Mouse (Mus musculus) CH12.LX (cell line): Measurements from ENCODE around the gene Npw. TPM values are rescaled to one million over a fixed set of nuclear protein-coding genes. Genes with fewer than 3 reads are reported as not detected.

ENCODE experiments used
- DNase-seq: peaks from one replicate; pipeline ENCODE4 v3.0.0-alpha.2; 2013; ENCODE audit errors: extremely low read depth
- H3K27ac ChIP-seq: 2 replicates; pipeline ENCODE4 v1.5.1; 2012; ENCODE audit warnings: low read depth, mild to moderate bottlenecking, control low read depth, moderate library complexity; ENCODE audit not compliant: insufficient read depth
- H3K27me3 ChIP-seq: replicated peaks from 2 replicates; pipeline ENCODE3; 2012; ENCODE audit warnings: inconsistent platforms
- H3K36me3 ChIP-seq, 2 experiments: replicated peaks in 1 of 2; 2 replicates each; pipeline versions ENCODE3 to v1.6.1; 2012; ENCODE audit warnings: inconsistent platforms in 1 of 2, low read length in 1 of 2, mild to moderate bottlenecking in 1 of 2, mixed read lengths in 1 of 2, moderate library complexity in 1 of 2; ENCODE audit not compliant: control insufficient read depth in 1 of 2, insufficient read depth in 1 of 2
- H3K4me1 ChIP-seq, 2 experiments: 2 replicates each; pipeline ENCODE4 v1.6.1; 2012; ENCODE audit warnings: inconsistent platforms in 1 of 2, moderate library complexity in 1 of 2; ENCODE audit not compliant: insufficient read depth in 2 of 2, control insufficient read depth in 1 of 2
- H3K4me2 ChIP-seq: 2 replicates; pipeline ENCODE4 v1.6.1; 2012; ENCODE audit warnings: low read depth, mild to moderate bottlenecking, control low read depth; ENCODE audit not compliant: poor library complexity, insufficient read depth, severe bottlenecking
- H3K4me3 ChIP-seq, 3 experiments: fragments of 150-350 bp in 1 of 3; sonication (generic) in 1 of 3; replicated peaks in 1 of 3; 2 replicates each; pipeline versions ENCODE3 to v1.5.1; 2011 to 2012; ENCODE audit warnings: low read depth in 2 of 3, low read length in 2 of 3, mild to moderate bottlenecking in 2 of 3, moderate library complexity in 2 of 3, control low read depth in 1 of 3, improper control_type of control experiment in 1 of 3, inconsistent platforms in 1 of 3, mixed read lengths in 1 of 3; ENCODE audit not compliant: poor library complexity in 1 of 3
- H3K79me2 ChIP-seq: replicated peaks from 2 replicates; pipeline ENCODE4 v1.6.1; 2012; ENCODE audit warnings: mild to moderate bottlenecking, moderate library complexity; ENCODE audit not compliant: control insufficient read depth, poor library complexity, insufficient read depth, severe bottlenecking; ENCODE audit errors: extremely low read depth
- H3K9ac ChIP-seq: 2 replicates; pipeline ENCODE4 v1.6.1; 2012; ENCODE audit warnings: low read depth, mild to moderate bottlenecking, control low read depth, moderate library complexity; ENCODE audit not compliant: insufficient read depth
- H3K9me3 ChIP-seq: replicated peaks from 2 replicates; pipeline ENCODE3; 2012; ENCODE audit warnings: low read length, inconsistent platforms, mixed read lengths
- BHLHE40 ChIP-seq: IDR thresholded peaks from 2 replicates; pipeline ENCODE4 v1.6.1; 2011; ENCODE audit warnings: mild to moderate bottlenecking, low read depth, low read length, improper control_type of control experiment
- E2F4 ChIP-seq: IDR thresholded peaks from 2 replicates; pipeline ENCODE4 v1.6.1; 2011; ENCODE audit warnings: low read depth, low read length, improper control_type of control experiment; ENCODE audit not compliant: insufficient replicate concordance
- ELF1 ChIP-seq: IDR thresholded peaks from 2 replicates; pipeline ENCODE4 v1.6.1; 2014; ENCODE audit warnings: low read depth, mild to moderate bottlenecking, inconsistent platforms, low read length, improper control_type of control experiment
- EP300 ChIP-seq: IDR thresholded peaks from 2 replicates; pipeline ENCODE4 v1.6.1; 2011; ENCODE audit warnings: low read length, improper control_type of control experiment
- ETS1 ChIP-seq: conservative IDR thresholded peaks from 2 replicates; pipeline ENCODE4 v1.6.1; 2012; ENCODE audit warnings: low read depth, mild to moderate bottlenecking, inconsistent platforms, low read length, improper control_type of control experiment, moderate library complexity
- GABPA ChIP-seq: IDR thresholded peaks from 2 replicates; pipeline ENCODE4 v1.6.1; 2012; ENCODE audit warnings: low read depth, low read length, improper control_type of control experiment, inconsistent platforms; ENCODE audit not compliant: insufficient replicate concordance
- JUN ChIP-seq: IDR thresholded peaks from 2 replicates; pipeline ENCODE4 v1.6.1; 2011; ENCODE audit warnings: low read depth, mild to moderate bottlenecking, low read length, improper control_type of control experiment, moderate library complexity; ENCODE audit not compliant: insufficient read depth
- KAT2A ChIP-seq: IDR thresholded peaks from 2 replicates; pipeline ENCODE4 v1.6.1; 2012; ENCODE audit warnings: low read length, improper control_type of control experiment, inconsistent platforms; ENCODE audit not compliant: insufficient replicate concordance
- MAFK ChIP-seq: IDR thresholded peaks from 2 replicates; pipeline ENCODE4 v1.6.1; 2011; ENCODE audit warnings: low read length, improper control_type of control experiment; ENCODE audit not compliant: insufficient replicate concordance
- MAX ChIP-seq: IDR thresholded peaks from 2 replicates; pipeline ENCODE4 v1.6.1; 2011; ENCODE audit warnings: low read length, improper control_type of control experiment
- MYC ChIP-seq: IDR thresholded peaks from 2 replicates; pipeline ENCODE4 v1.6.1; 2011; ENCODE audit warnings: low read depth, mild to moderate bottlenecking, improper control_type of control experiment, low read length
- PAX5 ChIP-seq: IDR thresholded peaks from 2 replicates; pipeline ENCODE4 v1.6.1; 2012; ENCODE audit warnings: low read length, inconsistent platforms, mixed read lengths
- POLR2A ChIP-seq: IDR thresholded peaks from 2 replicates; pipeline ENCODE4 v1.6.1; 2011; ENCODE audit warnings: low read depth, mild to moderate bottlenecking, improper control_type of control experiment, low read length
- POLR2AphosphoS2 ChIP-seq: IDR thresholded peaks from 2 replicates; pipeline ENCODE4 v1.6.1; 2011; ENCODE audit warnings: low read depth, low read length, improper control_type of control experiment
- RAD21 ChIP-seq: IDR thresholded peaks from 2 replicates; pipeline ENCODE4 v1.6.1; 2011; ENCODE audit warnings: low read depth, mild to moderate bottlenecking, low read length, improper control_type of control experiment, moderate library complexity
- SIN3A ChIP-seq: IDR thresholded peaks from 2 replicates; pipeline ENCODE4 v1.6.1; 2012; ENCODE audit warnings: low read length, improper control_type of control experiment, inconsistent platforms
- SMC3 ChIP-seq: IDR thresholded peaks from 2 replicates; pipeline ENCODE4 v1.6.1; 2011; ENCODE audit warnings: low read depth, low read length, improper control_type of control experiment
- TCF12 ChIP-seq: IDR thresholded peaks from 2 replicates; pipeline ENCODE4 v1.6.1; 2014; ENCODE audit warnings: low read depth, mild to moderate bottlenecking, inconsistent platforms, low read length, improper control_type of control experiment
- UBTF ChIP-seq: IDR thresholded peaks from 2 replicates; pipeline ENCODE4 v1.6.1; 2012; ENCODE audit warnings: low read depth, mild to moderate bottlenecking, inconsistent platforms, low read length, improper control_type of control experiment, moderate library complexity
- USF1 ChIP-seq: IDR thresholded peaks from 2 replicates; pipeline ENCODE4 v1.6.1; 2014; ENCODE audit warnings: low read depth, mild to moderate bottlenecking, inconsistent platforms, low read length, improper control_type of control experiment
- USF2 ChIP-seq: conservative IDR thresholded peaks from 2 replicates; pipeline ENCODE4 v1.6.1; 2011; ENCODE audit warnings: low read depth, low read length, improper control_type of control experiment
- ZNF384 ChIP-seq: IDR thresholded peaks from 2 replicates; pipeline ENCODE4 v1.6.1; 2012; ENCODE audit warnings: low read depth, low read length, improper control_type of control experiment, inconsistent platforms
- dilution Hi-C: fragments of 300-500 bp; cut with MboI; formaldehyde crosslinking; loops from 2 replicates; pipeline ENCODE4 v1.14.3; 2020; ENCODE audit warnings: low sequenced_read_pairs; ENCODE audit not compliant: extremely low pct_unique_long_range_greater_than_20kb, extremely low pct_ligation_motif_present
- in situ Hi-C: fragments of 300-500 bp; cut with MboI; formaldehyde crosslinking; loops from 3 replicates; pipeline ENCODE4 v1.14.3; 2019; ENCODE audit warnings: low sequenced_read_pairs, low pct_ligation_motif_present, low pct_unique_long_range_greater_than_20kb, mixed read lengths
- polyA plus RNA-seq: library from polyadenylated mRNA; unstranded; fragments of >175 nt; gene quantifications from 2 replicates; pipeline ENCODE4 v1.2.1, GENCODE M21; 2012; ENCODE audit warnings: low read depth; ENCODE audit not compliant: insufficient read length
- total RNA-seq, 2 experiments: library from RNA; depleted of rRNA; stranded (reverse); fragments of 300-350 nt in 1 of 2; fragments of >200 nt in 1 of 2; gene quantifications; 2 replicates each; pipeline ENCODE4 v1.2.3; 2012 to 2014

The Npw gene
- total and polyA plus RNA-seq, 3 experiments, result not detected

- dilution Hi-C loops, result no loop called here
- no peak for DNase-seq
- H3K27ac ChIP-seq, result no peak overlapping the region
- peaks cover 7 to 26% of the 10 kb centered on the region in 2 experiments for H3K4me1 ChIP-seq
- no peaks in the 10 kb centered on the region for H3K9me3 ChIP-seq
- in situ Hi-C loops, result loop anchor here (5.0 kb wide), 1 partner anchor 55 kb away; no protein-coding TSS in a partner anchor
- TF ChIP-seq UBTF (no peak), MAX (no peak), JUN (no peak), MYC (no peak), SIN3A (no peak), EP300 (no peak), TCF12 (no peak), MAFK (no peak), GABPA (no peak), RAD21 (no peak)
- H3K36me3 ChIP-seq, result no peaks in the 10 kb centered on the region
- H3K79me2 ChIP-seq, result no peaks in the 10 kb centered on the region
- H3K4me2 ChIP-seq, result no peak overlapping the region
- H3K4me3 ChIP-seq, result no peak overlapping the region
- peaks cover 28% of the 10 kb centered on the region for H3K27me3 ChIP-seq
- no peak overlapping the region for H3K9ac ChIP-seq
Measured at GRCm38 (mm10) chr17:24651835-24652234, 6.4 kb downstream of the Npw start.

DNA sequence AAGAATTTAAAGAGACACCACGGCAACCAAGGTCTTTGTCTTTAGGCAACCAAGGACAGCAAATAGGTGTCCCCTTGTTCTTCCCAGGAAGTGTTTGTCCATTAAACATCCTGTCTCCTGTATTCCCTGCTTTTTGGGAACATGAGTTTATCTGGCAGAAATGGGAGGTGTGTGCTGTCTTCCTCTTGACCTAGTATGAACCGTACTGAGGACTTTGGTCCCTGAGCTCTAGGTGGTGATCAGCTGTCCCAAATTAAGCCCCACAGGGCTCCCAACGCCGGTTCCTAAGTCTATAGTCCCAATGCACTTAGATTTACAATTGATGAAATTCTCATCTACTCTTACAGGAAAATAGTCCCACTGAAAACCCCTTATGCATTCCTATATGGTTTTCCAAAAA is 7.5 kb downstream of the Npw start:
- Histone ChIP-seq H3K9ac (no peak overlapping the region), H3K9me3 (no peaks in the 10 kb centered on the region), H3K4me3 (no peak overlapping the region), H3K27me3 (peaks cover 28% of the 10 kb centered on the region), H3K4me1 (peaks cover 4 to 23% of the 10 kb centered on the region in 2 experiments; a peak in 2 of 4 replicates), H3K4me2 (no peak overlapping the region), H3K27ac (no peak overlapping the region), H3K36me3 (no peaks in the 10 kb centered on the region), H3K79me2 (no peaks in the 10 kb centered on the region)
- DNase-seq, result no peak
- in situ Hi-C loops, result loop anchor here (5.0 kb wide), 1 partner anchor 53 kb away; no protein-coding TSS in a partner anchor
- no peak for TF ChIP-seq POLR2AphosphoS2
- no peak for TF ChIP-seq JUN
- TF ChIP-seq USF1, result no peak
- TF ChIP-seq ETS1, result no peak
- TF ChIP-seq MAX, result no peak
- no peak for TF ChIP-seq E2F4
- no peak for TF ChIP-seq BHLHE40
- TF ChIP-seq ELF1, result no peak
- TF ChIP-seq SMC3, result no peak
- no peak for TF ChIP-seq GABPA
- no peak for TF ChIP-seq PAX5
- TF ChIP-seq ZNF384, result no peak
- TF ChIP-seq POLR2A, result no peak
- no peak for TF ChIP-seq USF2
- no peak for TF ChIP-seq KAT2A
- dilution Hi-C loops, result no loop called here
